Mouse (Mus musculus) adrenal gland, postnatal 4 days (tissue): Measurements from ENCODE around the gene Klhl40. TPM values are rescaled to one million over a fixed set of nuclear protein-coding genes. Genes with fewer than 3 reads are reported as not detected.

Source experiments
- DNase-seq, 2 experiments: peaks; one replicate each; pipeline ENCODE4 v3.0.0; 2021 to 2022; ENCODE audit warnings: low spot score in 2 of 2, mixed read lengths in 2 of 2
- long read RNA-seq, 2 experiments: library from polyadenylated mRNA; stranded (forward); transcript quantifications; one replicate each; pipeline ENCODE4 v2.0.0; 2021
- total RNA-seq, 2 experiments: library from RNA; stranded (reverse); gene quantifications; 2 replicates each; pipeline ENCODE4 v1.2.3; 2021

Klhl40 gene
- total RNA-seq = 1 to 10 TPM; 1.9 to 3.8 TPM
- long read RNA-seq, experiment 1, transcript Klhl40-201 (6 exons, 2,370 nt) = major isoform, 6 of 7 reads
- long read RNA-seq, experiment 1, partial matches to known transcripts = 1 of 7 reads
- long read RNA-seq, experiment 1, other reads (novel, unspliced or antisense) = 0 of 7 reads
- long read RNA-seq, experiment 2, partial matches to known transcripts = 0 of 3 reads
- long read RNA-seq, experiment 2, other reads (novel, unspliced or antisense) = 0 of 3 reads

DNA sequence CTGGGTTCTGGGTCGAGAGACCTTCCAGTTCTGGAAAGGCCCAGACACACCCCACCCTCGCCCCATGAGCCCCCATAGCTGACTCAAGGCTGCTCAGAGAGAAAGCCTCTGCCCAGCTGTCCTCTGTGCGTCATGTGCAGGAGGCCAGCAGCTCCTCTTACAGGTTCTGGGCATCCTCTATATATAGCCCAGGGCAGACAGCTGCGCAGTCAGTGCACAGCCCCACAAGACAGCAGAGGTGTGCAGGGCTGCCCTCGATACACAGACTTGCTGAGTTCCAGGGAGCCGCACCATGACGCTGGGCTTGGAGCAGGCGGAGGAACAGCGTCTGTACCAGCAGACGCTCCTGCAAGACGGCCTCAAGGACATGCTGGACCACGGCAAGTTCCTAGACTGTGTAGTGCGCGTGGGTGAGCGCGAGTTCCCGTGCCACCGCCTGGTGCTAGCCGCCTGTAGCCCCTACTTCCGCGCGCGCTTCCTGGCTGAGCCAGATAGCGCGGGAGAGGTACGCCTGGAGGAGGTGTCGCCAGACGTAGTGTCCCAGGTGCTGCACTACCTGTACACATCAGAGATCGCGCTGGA is at the start of gene Klhl40:
Klhl40 (plus strand) TSS at position 124 of the 582 bp plus-strand sequence.
- DNase-seq = no peak

GRCm38 (mm10) chr9:121740490-121740889 is 36.9 kb upstream of the Klhl40 start:
- DNase-seq = no peak

- DNase-seq = no peak
These were observed 36.2 kb upstream of the Klhl40 start for GRCm38 (mm10) chr9:121741168-121741567.

DNA sequence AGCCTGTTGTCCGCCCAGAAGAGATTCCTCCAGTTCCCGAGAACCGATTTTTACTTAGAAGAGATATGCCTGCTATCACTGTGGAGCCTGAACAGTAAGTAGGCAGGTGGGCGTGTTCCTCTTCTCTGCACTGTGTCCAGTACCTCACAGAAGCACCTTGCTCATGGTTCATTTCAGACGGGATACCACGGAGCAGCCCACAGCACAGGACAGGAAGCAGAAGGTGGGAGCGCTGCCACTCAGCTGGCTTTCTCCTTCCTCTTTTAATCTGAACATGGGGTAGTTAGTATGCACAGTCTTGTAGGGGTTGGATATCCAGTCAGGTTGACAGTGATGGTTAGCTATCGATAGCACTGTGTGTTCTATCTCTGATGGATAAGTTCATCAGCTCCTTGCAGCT is 33.4 kb upstream of the Klhl40 start:
- DNase-seq = no peak

DNA sequence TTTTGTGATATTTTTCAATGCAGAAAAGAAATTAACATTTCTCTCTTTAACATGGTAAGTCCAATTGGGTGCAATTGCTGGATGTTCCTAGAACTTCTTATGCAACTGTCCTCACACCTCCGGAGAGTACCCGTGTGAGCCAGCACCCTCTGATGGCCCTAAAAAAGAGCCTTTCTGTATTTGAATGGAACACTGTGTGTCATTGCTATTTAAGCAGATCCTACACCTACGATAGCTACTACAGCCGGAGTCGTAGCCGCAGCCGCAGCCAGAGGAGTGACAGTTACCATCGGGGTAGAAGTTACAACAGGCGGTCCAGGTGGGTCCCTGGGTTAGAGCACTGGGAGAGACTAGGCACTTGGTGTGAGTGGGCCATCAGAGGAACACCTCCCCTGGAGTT is 24.6 kb upstream of the Klhl40 start:
- DNase-seq = no peak

DNA sequence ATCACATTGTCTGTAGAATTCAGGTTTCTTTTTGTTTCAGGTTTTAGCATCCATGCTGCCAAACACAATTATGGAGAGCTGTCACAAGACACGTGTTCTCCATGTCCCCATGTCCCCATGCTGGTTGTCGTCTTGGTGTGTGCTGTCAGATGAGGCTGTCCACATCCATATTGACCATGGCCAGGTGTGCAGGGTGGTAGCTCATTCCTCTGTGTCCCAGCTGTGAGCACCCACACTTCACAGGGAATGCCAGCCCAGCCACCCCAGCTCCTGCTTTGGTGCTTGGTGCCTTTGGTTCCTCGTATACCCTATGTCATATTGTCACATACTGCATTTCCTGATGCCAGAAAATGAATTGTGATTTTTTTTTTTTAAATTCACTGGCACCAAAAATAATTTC is 22.8 kb upstream of the Klhl40 start:
- no peak for DNase-seq

DNA sequence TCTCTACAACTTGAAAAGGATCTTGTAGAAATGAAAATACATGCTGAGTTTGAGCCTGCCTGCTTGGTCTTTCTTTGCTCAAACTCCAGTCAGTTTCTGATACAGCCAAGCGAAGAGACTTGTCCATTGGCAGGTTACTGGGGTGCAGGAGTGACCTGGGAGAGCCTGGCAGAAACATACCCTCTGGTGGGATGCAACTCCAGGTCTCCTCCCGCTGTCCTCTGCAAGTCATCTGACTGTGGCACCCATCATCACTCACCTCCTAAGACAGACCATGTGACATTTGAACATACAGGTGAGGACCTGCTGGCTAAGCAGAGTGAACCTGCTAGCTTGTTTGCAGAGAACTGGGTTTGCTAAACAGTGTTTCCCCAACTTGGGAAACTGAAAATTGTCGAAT is 20.6 kb upstream of the Klhl40 start:
- no peak for DNase-seq

GRCm38 (mm10) chr9:121757432-121757831 is 20.0 kb upstream of the Klhl40 start:
- DNase-seq = no peak

- DNase-seq = no peak
These were observed 19.3 kb upstream of the Klhl40 start for GRCm38 (mm10) chr9:121757835-121758814.

DNA sequence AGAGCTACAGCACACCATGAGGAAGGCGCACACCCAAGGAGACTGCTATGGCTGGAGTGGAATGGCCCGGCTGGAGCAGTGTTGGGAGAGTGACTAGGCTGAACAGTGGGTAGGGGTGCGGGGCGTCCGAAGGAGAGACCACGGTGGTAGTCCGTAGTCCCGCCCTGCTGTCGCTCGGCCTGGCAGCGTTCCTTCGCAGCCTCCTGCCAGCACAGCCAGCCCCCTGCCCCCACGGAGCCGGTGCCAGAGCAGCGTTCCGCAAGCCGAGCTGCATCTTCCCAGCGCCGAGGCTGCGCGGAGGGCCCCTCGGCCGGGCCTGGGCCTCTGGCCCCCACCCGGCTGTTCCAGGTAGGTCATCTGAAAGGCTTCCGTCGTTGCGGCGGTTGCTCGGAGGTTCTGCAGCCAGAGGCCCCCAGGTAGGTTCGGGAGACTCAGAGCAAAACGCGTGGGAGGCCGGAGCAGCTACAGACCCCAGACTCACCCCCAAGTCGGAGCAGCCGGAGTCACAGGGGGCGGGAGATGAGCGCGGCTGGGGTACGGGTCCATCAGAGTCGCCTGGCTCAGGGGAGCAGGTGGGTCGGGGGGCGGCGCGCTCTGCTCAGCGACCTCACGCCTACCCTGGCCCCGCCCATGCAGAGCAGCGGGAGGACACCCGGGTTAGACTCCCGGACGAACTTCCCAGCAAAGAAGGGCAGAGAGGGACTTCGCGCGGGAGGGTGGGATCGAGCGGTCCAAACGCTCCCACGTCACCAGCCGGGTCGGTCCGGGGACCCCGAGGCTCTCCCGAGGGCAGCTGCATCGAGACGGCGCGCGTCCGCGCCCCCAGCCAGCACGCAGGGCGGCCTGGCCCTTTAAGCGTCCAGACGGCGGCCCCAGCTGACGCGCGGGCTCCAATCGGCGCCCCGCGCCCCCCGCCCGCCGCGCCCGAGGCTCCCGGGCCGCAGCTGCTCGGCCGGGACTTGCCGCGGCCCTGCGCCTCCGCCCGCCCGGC is 18.0 kb upstream of the Klhl40 start, which contains the start of gene Zfp651:
Zfp651 (plus strand) TSS at position 240 of the 991 bp plus-strand sequence.
- peak in 1 of 2 experiments; percentile 55 for DNase-seq

DNA sequence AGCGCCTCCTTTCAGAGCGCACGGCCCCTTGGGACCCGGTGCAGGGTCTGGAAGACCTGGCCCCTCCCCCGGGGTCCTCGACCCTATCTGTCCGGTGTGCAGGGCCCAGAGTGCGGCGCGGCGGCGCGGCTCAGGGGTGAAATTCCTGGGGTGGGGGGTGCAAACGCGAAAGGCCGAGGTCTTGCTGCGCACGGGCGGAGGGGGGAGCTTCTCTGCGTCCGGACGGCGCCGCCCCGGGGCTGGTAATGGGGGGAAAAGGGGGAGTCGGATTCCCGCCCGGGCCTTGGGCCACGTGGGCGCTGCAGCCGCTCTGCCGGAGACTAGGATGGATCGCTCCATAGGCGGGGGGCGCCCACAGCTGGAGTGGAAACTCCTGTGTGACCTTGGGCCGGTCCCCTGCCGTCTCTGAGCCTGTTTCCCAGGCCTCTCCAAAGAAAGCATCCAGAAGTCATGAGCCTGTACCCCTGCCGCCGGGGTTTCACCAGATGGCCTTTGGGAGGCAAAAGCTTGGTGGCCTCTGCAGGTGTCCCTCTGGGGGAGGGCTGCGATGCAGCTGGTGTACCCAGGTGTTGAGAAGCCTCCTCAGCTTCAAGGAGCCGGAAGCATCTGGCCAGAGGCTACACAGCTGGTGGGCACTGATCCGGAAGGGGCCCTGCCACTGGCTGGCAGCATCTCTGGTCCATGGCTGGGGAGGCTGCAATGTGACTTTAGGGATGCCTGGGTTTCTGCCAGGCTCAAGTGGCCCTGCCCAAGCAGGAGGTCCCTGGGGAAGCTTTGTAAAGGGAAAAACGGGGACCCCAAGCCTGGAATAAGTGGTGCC is 16.9 kb upstream of the Klhl40 start:
- peak; percentile 51 to 68 for DNase-seq

DNA sequence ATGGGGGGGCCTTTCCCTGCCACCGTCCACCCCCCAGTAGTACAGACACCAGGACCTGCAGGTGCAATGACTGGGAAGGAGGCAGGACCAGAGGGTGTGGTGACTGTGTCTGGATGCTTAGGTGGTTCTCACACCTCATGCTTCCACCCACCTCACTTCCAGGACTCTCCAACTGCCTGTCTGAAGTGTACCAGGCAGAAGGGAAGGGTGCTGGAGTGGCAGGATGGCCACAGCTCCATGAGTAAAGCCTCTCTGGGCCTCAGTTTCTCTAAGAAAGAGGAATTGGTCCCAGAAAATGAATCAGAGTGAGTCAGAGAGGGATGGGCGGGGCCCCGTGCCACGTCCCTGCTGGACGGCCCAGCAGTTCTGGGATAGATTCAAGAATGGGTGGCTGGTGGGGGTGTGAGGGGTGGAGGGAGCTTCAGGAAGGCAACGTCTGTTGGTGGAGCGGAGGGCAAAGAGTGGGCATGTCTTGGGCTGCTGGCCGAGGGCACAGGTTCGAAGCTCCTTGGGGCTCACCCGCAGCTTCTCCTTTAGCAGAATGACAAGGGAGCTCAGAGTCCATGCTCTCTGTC is 16.2 kb upstream of the Klhl40 start:
- no peak for DNase-seq

DNA sequence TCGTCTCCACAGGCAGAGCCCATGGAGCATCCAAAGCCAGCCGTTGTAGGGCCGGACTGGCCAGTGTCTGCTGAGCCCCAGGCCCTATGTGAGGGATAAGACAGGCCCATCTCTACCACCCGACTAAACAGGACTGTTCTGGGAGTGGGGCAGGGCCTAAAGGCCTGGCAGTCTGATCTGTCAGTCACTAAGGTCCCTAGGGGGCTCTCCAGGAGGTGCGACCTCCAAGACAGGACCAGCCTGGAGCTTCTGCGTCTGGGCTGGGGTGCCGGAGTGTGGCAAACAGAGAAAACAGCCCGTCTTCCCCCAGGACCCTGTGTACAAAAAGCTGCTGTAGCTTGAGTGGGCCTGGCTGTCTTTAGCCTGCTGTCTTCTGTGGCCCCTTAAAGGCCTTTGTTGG is 15.6 kb upstream of the Klhl40 start:
- no peak for DNase-seq

DNA sequence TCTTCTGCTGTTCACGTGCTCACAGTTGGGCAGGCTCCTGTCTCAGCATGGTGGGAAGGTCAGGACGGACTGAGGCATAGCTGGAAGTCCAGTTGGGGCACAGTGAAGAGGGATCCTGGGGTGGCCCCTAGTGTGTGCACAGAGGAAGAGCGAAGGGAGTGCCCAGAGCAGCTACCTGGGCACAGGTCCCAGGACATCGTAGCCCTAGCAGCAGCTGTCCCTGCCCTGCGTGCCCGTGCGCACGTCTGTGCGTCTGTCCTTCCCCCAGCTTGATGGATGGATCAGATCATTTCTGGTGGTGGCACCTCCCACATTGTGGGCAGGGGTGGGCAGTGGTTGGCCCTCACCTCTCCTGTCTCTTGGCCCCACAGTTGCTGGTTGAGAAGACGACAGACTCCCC is 15.2 kb upstream of the Klhl40 start:
- DNase-seq = no peak

DNA sequence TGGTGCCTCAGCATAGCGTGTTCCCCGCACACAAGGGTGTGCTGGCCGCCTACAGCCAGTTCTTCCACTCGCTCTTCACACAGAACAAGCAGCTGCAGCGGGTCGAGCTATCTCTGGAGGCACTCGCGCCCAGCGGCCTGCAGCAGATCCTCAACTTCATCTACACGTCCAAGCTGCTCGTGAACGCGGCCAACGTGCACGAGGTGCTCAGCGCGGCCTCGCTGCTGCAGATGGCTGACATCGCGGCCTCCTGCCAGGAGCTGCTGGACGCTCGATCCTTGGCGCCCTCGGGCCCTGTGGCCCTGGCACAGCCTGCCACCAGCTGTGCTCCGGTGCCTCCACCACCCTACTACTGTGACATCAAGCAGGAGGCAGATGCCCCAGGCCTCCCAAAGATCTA is 14.6 kb upstream of the Klhl40 start:
- no peak for DNase-seq

DNA sequence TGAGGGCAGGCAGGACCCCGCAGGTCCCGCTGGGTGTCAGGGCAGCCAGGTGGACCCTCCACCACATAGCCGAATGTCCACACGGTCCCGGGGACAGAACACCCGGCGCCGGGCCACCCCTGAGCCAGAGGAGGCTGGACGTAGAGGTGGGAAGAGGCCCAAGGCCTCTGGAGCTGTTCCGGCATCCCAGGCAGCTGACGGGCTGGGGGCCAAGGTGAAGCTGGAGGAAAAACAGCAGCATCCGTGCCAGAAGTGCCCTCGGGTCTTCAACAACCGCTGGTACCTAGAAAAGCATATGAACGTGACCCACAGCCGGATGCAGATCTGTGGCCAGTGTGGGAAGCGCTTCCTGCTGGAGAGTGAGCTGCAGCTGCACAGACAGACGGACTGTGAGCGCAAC is 13.7 kb upstream of the Klhl40 start:
- DNase-seq = no peak

DNA sequence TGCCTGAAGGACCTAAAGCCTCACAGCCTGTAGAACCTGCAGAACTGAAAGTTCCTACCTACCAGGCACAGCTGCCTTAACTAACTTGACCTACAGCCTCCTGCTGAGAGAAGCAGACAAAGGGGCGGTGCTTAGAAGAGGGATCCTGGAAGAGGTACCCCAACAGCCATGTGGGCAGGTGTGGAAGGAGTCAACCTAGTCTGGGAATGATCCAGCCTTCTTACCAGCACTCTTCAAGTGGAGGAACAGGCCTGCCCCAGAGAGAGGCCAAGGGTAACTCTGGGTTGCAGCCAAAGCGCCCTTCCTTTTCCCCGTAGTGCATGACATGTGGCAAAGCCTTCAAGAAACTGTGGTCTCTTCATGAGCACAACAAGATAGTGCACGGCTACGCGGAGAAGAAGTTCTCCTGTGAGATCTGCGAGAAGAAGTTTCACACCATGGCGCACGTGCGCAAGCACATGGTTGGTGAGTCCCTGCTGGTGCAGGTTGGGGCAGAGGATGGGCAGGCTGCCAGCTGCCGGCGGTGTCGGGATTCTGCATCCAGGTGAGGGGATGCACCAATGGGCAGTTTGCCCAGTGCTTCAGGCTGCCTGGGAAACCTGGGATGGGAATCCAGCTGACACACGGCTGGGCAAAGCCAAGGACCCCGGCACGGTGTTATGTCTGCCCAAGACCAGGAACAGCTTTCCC is 12.1 kb upstream of the Klhl40 start:
- DNase-seq = no peak

DNA sequence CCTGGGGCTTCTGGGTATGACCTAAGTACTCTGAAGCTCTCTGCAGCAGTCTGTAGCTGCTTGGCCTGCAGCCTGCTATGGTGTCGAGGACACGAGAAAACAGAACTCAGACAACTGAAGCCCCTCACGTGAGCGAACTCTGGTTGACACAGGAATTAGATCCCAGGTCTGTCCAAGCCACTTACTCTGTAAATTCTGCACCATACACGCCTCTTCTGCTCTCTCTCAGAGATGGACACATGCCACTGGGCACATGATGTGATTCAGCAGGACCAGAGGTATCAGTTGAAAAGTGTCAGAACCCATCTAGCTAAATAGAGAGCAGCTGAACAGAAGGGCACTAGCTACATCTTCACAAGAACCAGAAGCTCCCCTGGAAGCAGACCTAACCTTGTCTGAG is 5.0 kb upstream of the Klhl40 start:
- DNase-seq = no peak

DNA sequence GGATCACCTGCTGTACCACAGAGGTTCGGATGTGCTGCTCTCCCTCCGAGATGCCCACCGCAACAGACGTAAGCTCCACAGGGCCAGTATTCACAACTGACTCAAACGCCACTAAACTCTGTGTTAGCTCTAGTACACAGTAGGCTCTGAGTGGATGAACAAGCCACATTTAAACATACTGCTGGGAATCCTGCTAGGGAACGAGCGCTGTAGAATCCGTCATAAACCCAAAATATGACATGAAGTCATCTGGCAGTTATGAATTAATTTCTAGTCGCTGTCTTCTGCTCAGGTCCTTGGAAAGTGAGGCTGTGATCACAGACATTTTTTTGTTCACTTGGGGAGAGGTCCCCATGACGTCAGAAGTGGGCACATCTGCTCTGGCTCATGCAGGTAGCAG is 1.5 kb upstream of the Klhl40 start:
- DNase-seq = no peak
